Mouse (Mus musculus) heart, postnatal 0 days (tissue): ENCODE measurements at regions not wholly inside any gene's neighbourhood (a gene's known extent, or its start where the extent isn't known, plus 50 kb on each side); places are given as distances from the start of the nearest gene placed in this dataset.

ENCODE experiments used
- ATAC-seq: fragments of 200-750 bp; cut with Nextera tagmentation; 2 replicates; pipeline ENCODE4 v1.8.0; 2017; ENCODE audit warnings: low read depth, moderate number of reproducible peaks, moderate library complexity; ENCODE audit not compliant: insufficient read depth
- DNase-seq: peaks from one replicate; pipeline ENCODE4 v3.0.0-alpha.2; 2016; ENCODE audit warnings: low spot score
- H3K27ac ChIP-seq: fragments of 300-500 bp; sonication (generic); 2 replicates; pipeline ENCODE4 v1.5.1; 2014; ENCODE audit warnings: low read depth, mild to moderate bottlenecking
- H3K27me3 ChIP-seq: fragments of 300-500 bp; sonication (generic); 2 replicates; pipeline ENCODE4 v1.6.1; 2014; ENCODE audit warnings: low read length, mixed read lengths; ENCODE audit not compliant: control insufficient read depth, insufficient read depth
- H3K36me3 ChIP-seq: fragments of 300-500 bp; sonication (generic); replicated peaks from 2 replicates; pipeline ENCODE4 v1.6.1; 2014; ENCODE audit warnings: low read length, mixed read lengths; ENCODE audit not compliant: control insufficient read depth, insufficient read depth
- H3K4me1 ChIP-seq: fragments of 300-500 bp; sonication (generic); 2 replicates; pipeline ENCODE4 v1.6.1; 2014; ENCODE audit warnings: antibody characterized with exemption; ENCODE audit not compliant: control insufficient read depth, insufficient read depth
- H3K4me2 ChIP-seq: fragments of 300-500 bp; sonication (generic); 2 replicates; pipeline ENCODE4 v1.6.1; 2014; ENCODE audit warnings: low read depth, mild to moderate bottlenecking, low read length, moderate library complexity
- H3K4me3 ChIP-seq: fragments of 300-500 bp; sonication (generic); 2 replicates; pipeline ENCODE4 v1.5.1; 2014; ENCODE audit warnings: low read depth, low read length
- H3K9ac ChIP-seq: fragments of 300-500 bp; sonication (generic); replicated peaks from 2 replicates; pipeline ENCODE4 v1.6.1; 2014; ENCODE audit warnings: low read depth, low read length, mixed read lengths
- H3K9me3 ChIP-seq: fragments of 300-500 bp; sonication (generic); replicated peaks from 2 replicates; pipeline ENCODE4 v1.6.1; 2016; ENCODE audit warnings: low read length; ENCODE audit not compliant: control insufficient read depth
- CTCF ChIP-seq: IDR thresholded peaks from 2 replicates; pipeline ENCODE4 v1.5.1; 2016; ENCODE audit warnings: antibody characterized with exemption, control low read depth, low read depth
- EP300 ChIP-seq: IDR thresholded peaks from 2 replicates; pipeline ENCODE4 v1.6.1; 2016; ENCODE audit warnings: antibody characterized with exemption, low read depth
- WGBS: fragments of 180-500 bp; shearing (Covaris S2); extraction: QIAGEN DNeasy Blood & Tissue Kit; methylation state at CpG from one replicate; pipeline ENCODE4 v1.1.7; 2014; 5-methylcytosine and 5-hydroxymethylcytosine counted together

- Histone ChIP-seq H3K9ac (no peak overlapping the region), H3K9me3 (no peaks in the 10 kb centered on the region), H3K36me3 (no peaks in the 10 kb centered on the region), H3K4me3 (no peak overlapping the region), H3K27me3 (no peaks in the 10 kb centered on the region), H3K27ac (no peak overlapping the region), H3K4me2 (no peak overlapping the region), H3K4me1 (no peaks in the 10 kb centered on the region)
- ATAC-seq (no peak), DNase-seq (no peak)
- 83% methylated on average over 6 of the region's 6 CpGs for WGBS
- TF ChIP-seq EP300: no peak
- TF ChIP-seq CTCF: no peak
These were observed 129.2 kb downstream of the Samd5 start for GRCm38 (mm10) chr10:9545807-9546206.

GRCm38 (mm10) chr10:9544041-9544786 is 130.8 kb downstream of the Samd5 start:
- ATAC-seq (no peak), DNase-seq (no peak)
- no peak overlapping the region for H3K4me2 ChIP-seq
- H3K4me3 ChIP-seq: no peak overlapping the region
- no peaks in the 10 kb centered on the region for H3K9me3 ChIP-seq
- no peak overlapping the region for H3K27ac ChIP-seq
- no peaks in the 10 kb centered on the region for H3K36me3 ChIP-seq
- no peaks in the 10 kb centered on the region for H3K27me3 ChIP-seq
- H3K4me1 ChIP-seq: no peaks in the 10 kb centered on the region
- no peak overlapping the region for H3K9ac ChIP-seq
- WGBS: 55% methylated on average over 4 of the region's 4 CpGs
- TF ChIP-seq CTCF: no peak
- TF ChIP-seq EP300: no peak

GRCm38 (mm10) chr10:9541579-9541978 is 133.4 kb downstream of the Samd5 start:
- Histone ChIP-seq H3K9ac (no peak overlapping the region), H3K36me3 (no peaks in the 10 kb centered on the region), H3K4me1 (no peaks in the 10 kb centered on the region), H3K27ac (no peak overlapping the region), H3K4me3 (no peak overlapping the region), H3K9me3 (no peaks in the 10 kb centered on the region), H3K27me3 (no peaks in the 10 kb centered on the region), H3K4me2 (no peak overlapping the region)
- DNase-seq (no peak), ATAC-seq (no peak)
- 81% methylated on average over 1 of the region's 1 CpGs for WGBS
- TF ChIP-seq EP300: no peak
- TF ChIP-seq CTCF: no peak

GRCm38 (mm10) chr10:9537686-9538085 is 137.3 kb downstream of the Samd5 start:
- DNase-seq (no peak), ATAC-seq (no peak)
- no peaks in the 10 kb centered on the region for H3K36me3 ChIP-seq
- no peaks in the 10 kb centered on the region for H3K4me1 ChIP-seq
- no peak overlapping the region for H3K27ac ChIP-seq
- no peak overlapping the region for H3K4me2 ChIP-seq
- 80% methylated on average over 3 of the region's 3 CpGs for WGBS
- H3K9ac ChIP-seq: no peak overlapping the region
- H3K27me3 ChIP-seq: no peaks in the 10 kb centered on the region
- H3K4me3 ChIP-seq: no peak overlapping the region
- no peaks in the 10 kb centered on the region for H3K9me3 ChIP-seq
- TF ChIP-seq CTCF: no peak
- TF ChIP-seq EP300: no peak

- Histone ChIP-seq H3K4me2 (no peak overlapping the region), H3K9ac (no peak overlapping the region), H3K36me3 (no peaks in the 10 kb centered on the region), H3K4me3 (no peak overlapping the region), H3K27me3 (no peaks in the 10 kb centered on the region), H3K27ac (no peak overlapping the region), H3K4me1 (peaks cover 2% of the 10 kb centered on the region), H3K9me3 (no peaks in the 10 kb centered on the region)
- TF ChIP-seq EP300 (no peak), CTCF (no peak)
- DNase-seq: no peak
- no peak for ATAC-seq
- WGBS: 52% methylated on average over 8 of the region's 8 CpGs
These were observed 140.5 kb downstream of the Samd5 start for GRCm38 (mm10) chr10:9534552-9534951.

GRCm38 (mm10) chr10:9533283-9533682 is 141.7 kb downstream of the Samd5 start:
- no peaks in the 10 kb centered on the region for H3K36me3 ChIP-seq
- H3K9me3 ChIP-seq: no peaks in the 10 kb centered on the region
- peaks cover 7% of the 10 kb centered on the region for H3K4me1 ChIP-seq
- TF ChIP-seq CTCF (no peak), EP300 (no peak)
- H3K9ac ChIP-seq: no peak overlapping the region
- ATAC-seq (no peak), DNase-seq (no peak)
- H3K27me3 ChIP-seq: no peaks in the 10 kb centered on the region
- no peak overlapping the region for H3K27ac ChIP-seq
- no peak overlapping the region for H3K4me2 ChIP-seq
- WGBS: 76% methylated on average over 2 of the region's 2 CpGs
- H3K4me3 ChIP-seq: no peak overlapping the region
